Mouse (Mus musculus) ovary, postnatal 36 days (tissue): ENCODE data around the gene Dhx35.
A peak's percentile ranks its signal among the peaks of the same experiment; 100 is the strongest.

ENCODE experiments used
- DNase-seq: peaks from one replicate; pipeline ENCODE4 v3.0.0; 2022; ENCODE audit warnings: low spot score, mixed read lengths

The Dhx35 gene

GRCm38 (mm10) chr2:158794494-158795004 is at the start of gene Dhx35:
TSS of gene Dhx35 (plus strand) at chr2:158794807.
- peak; percentile 92 for DNase-seq

- no peak for DNase-seq
These were observed 49.5 kb upstream of the Dhx35 start for GRCm38 (mm10) chr2:158745049-158745482.

- no peak for DNase-seq
These were observed 48.4 kb upstream of the Dhx35 start for GRCm38 (mm10) chr2:158746164-158746563.

GRCm38 (mm10) chr2:158749366-158749765 is 45.2 kb upstream of the Dhx35 start:
- DNase-seq, result no peak

GRCm38 (mm10) chr2:158760231-158760630 is 34.4 kb upstream of the Dhx35 start:
- DNase-seq, result no peak

GRCm38 (mm10) chr2:158762339-158762738 is 32.3 kb upstream of the Dhx35 start:
- no peak for DNase-seq

GRCm38 (mm10) chr2:158767742-158768339 is 26.8 kb upstream of the Dhx35 start, which contains the start of gene Fam83d:
TSS of gene Fam83d (plus strand) at chr2:158768093.
- peak; percentile 93 for DNase-seq

- peak; percentile 52 for DNase-seq
These were observed 26.3 kb upstream of the Dhx35 start for GRCm38 (mm10) chr2:158768350-158768749.

GRCm38 (mm10) chr2:158768771-158769170 is 25.8 kb upstream of the Dhx35 start:
- no peak for DNase-seq

- no peak for DNase-seq
These were observed 24.4 kb upstream of the Dhx35 start for GRCm38 (mm10) chr2:158770126-158770757.

GRCm38 (mm10) chr2:158771066-158771763 is 23.4 kb upstream of the Dhx35 start:
- DNase-seq, result no peak

- no peak for DNase-seq
These were observed 21.8 kb upstream of the Dhx35 start for GRCm38 (mm10) chr2:158772808-158773207.

GRCm38 (mm10) chr2:158774886-158775285 is 19.7 kb upstream of the Dhx35 start:
- DNase-seq, result peak; percentile 26

GRCm38 (mm10) chr2:158776716-158777115 is 17.9 kb upstream of the Dhx35 start:
- no peak for DNase-seq

- DNase-seq, result peak; percentile 17
These were observed 17.1 kb upstream of the Dhx35 start for GRCm38 (mm10) chr2:158777490-158777889.

GRCm38 (mm10) chr2:158778349-158778748 is 16.3 kb upstream of the Dhx35 start:
- DNase-seq, result peak; percentile 19

GRCm38 (mm10) chr2:158781126-158781525 is 13.5 kb upstream of the Dhx35 start:
- DNase-seq, result no peak

- DNase-seq, result no peak
These were observed 7.4 kb upstream of the Dhx35 start for GRCm38 (mm10) chr2:158786927-158787795.

- no peak for DNase-seq
These were observed 436 bp downstream of the Dhx35 start for GRCm38 (mm10) chr2:158795043-158795442.

GRCm38 (mm10) chr2:158795875-158796274 is 1.3 kb downstream of the Dhx35 start:
- DNase-seq, result no peak

- DNase-seq, result no peak
These were observed 4.7 kb downstream of the Dhx35 start for GRCm38 (mm10) chr2:158799328-158799727.

GRCm38 (mm10) chr2:158800788-158801187 is 6.2 kb downstream of the Dhx35 start:
- DNase-seq, result no peak
